16 mouse cellular contexts compared by ENCODE assay signal in the genomic region with DNA sequence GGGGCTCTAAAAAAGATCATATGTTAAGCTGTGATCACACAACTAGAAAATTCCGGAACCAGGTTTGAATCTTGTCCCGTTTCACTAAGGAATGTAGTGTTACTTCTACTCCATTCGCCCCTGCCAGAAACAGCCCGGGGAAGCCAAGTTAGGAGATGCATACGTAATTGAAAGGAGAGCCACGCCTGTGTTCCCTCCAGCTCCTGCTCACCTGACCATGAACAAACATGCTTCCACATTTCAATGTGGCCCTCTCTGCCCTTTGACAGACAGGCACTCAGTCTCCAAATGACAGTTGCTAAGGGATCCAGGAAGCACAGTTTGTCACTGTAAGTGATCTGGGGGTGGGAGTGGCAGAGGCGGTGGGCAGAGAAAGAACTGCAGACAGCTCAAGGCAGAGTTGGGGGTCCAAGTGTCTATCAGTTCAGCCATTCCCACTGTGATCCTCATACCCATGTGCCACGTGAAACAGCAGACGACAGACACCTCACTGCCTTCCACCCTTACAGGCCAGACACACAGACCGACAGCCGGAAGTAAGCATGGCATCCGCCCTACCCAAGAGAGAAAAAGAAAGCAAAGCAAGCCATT. TPM values are rescaled to one million over a fixed set of nuclear protein-coding genes. Genes with fewer than 3 reads are reported as not detected.
DNase-seq lines count a peak whose midpoint lies in the region; ATAC-seq lines count a peak whose summit lies in the region.
"Had no signal": no experiment of that assay in that cellular context is flagged by ENCODE, and none has a peak within 500 bp of the region (broad histone marks: within the 10 kb centered on the region; RNA-seq: fewer than 3 reads in every experiment).

No protein-coding gene starts in this region.

- 69% methylated on average over 12 of the region's 12 CpGs for WGBS in embryonic facial prominence, embryonic 14.5 days
- WGBS in embryonic facial prominence, embryonic 10.5 days, result 83% methylated on average over 12 of the region's 12 CpGs
- 42% methylated on average over 12 of the region's 12 CpGs for whole genome bisulfite sequencing in kidney, embryonic 16.5 days
- 55% methylated on average over 12 of the region's 12 CpGs for WGBS in hindbrain, embryonic 12.5 days
- 67% methylated on average over 12 of the region's 12 CpGs for WGBS in neural tube, embryonic 15.5 days

- no peak for ATAC-seq in embryonic facial prominence, embryonic 14.5 days (ENCODE audit: low read depth)
- peak; percentile 47; the same call in 1 of the 2 replicates for ATAC-seq in kidney, embryonic 16.5 days (ENCODE audit: low FRiP score, low TSS enrichment)
- ATAC-seq in hindbrain, embryonic 12.5 days (ENCODE audit: low FRiP score), result peak; percentile 51; the same call in 1 of the 2 replicates
- 0 out of 2 replicates have a peak, but pooled peaks have one; percentile 15 for ATAC-seq in neural tube, embryonic 15.5 days (ENCODE audit: low FRiP score)
- no peak for ATAC-seq in megakaryocyte progenitor cell, adult 5-6 weeks (replicated peaks; ENCODE audit: poor library complexity)

- H3K36me3 ChIP-seq in embryonic facial prominence, embryonic 14.5 days (ENCODE audit: control insufficient read depth, insufficient read depth, low read length), result no peaks in the 10 kb centered on the region
- H3K36me3 ChIP-seq in embryonic facial prominence, embryonic 10.5 days (replicated peaks), result no peaks in the 10 kb centered on the region
- H3K36me3 ChIP-seq in kidney, embryonic 16.5 days (ENCODE audit: insufficient read depth, low read length), result no peaks in the 10 kb centered on the region
- no peaks in the 10 kb centered on the region for H3K36me3 ChIP-seq in hindbrain, embryonic 12.5 days
- no peaks in the 10 kb centered on the region for H3K36me3 ChIP-seq in neural tube, embryonic 15.5 days

- H3K27me3 ChIP-seq in embryonic facial prominence, embryonic 14.5 days (replicated peaks; ENCODE audit: control insufficient read depth, insufficient read depth, low read length), result no peaks in the 10 kb centered on the region
- peaks cover 20% of the 10 kb centered on the region; the same call in 1 of the 2 replicates for H3K27me3 ChIP-seq in embryonic facial prominence, embryonic 10.5 days (replicated peaks; ENCODE audit: low read depth, poor library complexity, severe bottlenecking)
- no peaks in the 10 kb centered on the region; the same call in 1 of the 2 replicates for H3K27me3 ChIP-seq in kidney, embryonic 16.5 days (ENCODE audit: insufficient read depth, low read length)
- H3K27me3 ChIP-seq in hindbrain, embryonic 12.5 days, result no peaks in the 10 kb centered on the region
- H3K27me3 ChIP-seq in neural tube, embryonic 15.5 days (replicated peaks), result no peaks in the 10 kb centered on the region
- H3K27me3 ChIP-seq: CH12.LX had no signal

- H3K9me3 ChIP-seq in embryonic facial prominence, embryonic 14.5 days (ENCODE audit: control insufficient read depth, low read length), result no peaks in the 10 kb centered on the region
- no peaks in the 10 kb centered on the region for H3K9me3 ChIP-seq in embryonic facial prominence, embryonic 10.5 days
- H3K9me3 ChIP-seq in kidney, embryonic 16.5 days (ENCODE audit: low read length), result no peaks in the 10 kb centered on the region
- H3K9me3 ChIP-seq in hindbrain, embryonic 12.5 days (replicated peaks), result no peaks in the 10 kb centered on the region
- no peaks in the 10 kb centered on the region for H3K9me3 ChIP-seq in neural tube, embryonic 15.5 days (replicated peaks)

- DNase-seq in embryonic facial prominence, embryonic 14.5 days (ENCODE audit: low spot score), result peak; percentile 52
- DNase-seq in embryonic facial prominence, embryonic 10.5 days (ENCODE audit: low spot score), result no peak
- DNase-seq in kidney, postnatal 10 days, result no peak
- DNase-seq in thymus, postnatal 36 days, result no peak
- DNase-seq: embryo, embryonic 11 days; kidney, adult 9 months; layer of hippocampus, adult 9-11 months; thymus, adult 2 months had no signal

- no peak overlapping the region for H3K4me3 ChIP-seq in embryonic facial prominence, embryonic 14.5 days (ENCODE audit: low read depth, low read length)
- H3K4me3 ChIP-seq in embryonic facial prominence, embryonic 10.5 days, result no peak overlapping the region
- no peak overlapping the region for H3K4me3 ChIP-seq in kidney, embryonic 16.5 days (ENCODE audit: low read length)
- H3K4me3 ChIP-seq in hindbrain, embryonic 12.5 days, result no peak overlapping the region
- H3K4me3 ChIP-seq in neural tube, embryonic 15.5 days (replicated peaks), result no peak overlapping the region
- H3K4me3 ChIP-seq: erythroblast, embryonic 14.5 days had no signal

- H3K4me2 ChIP-seq in embryonic facial prominence, embryonic 14.5 days (ENCODE audit: low read depth, low read length), result no peak overlapping the region
- H3K4me2 ChIP-seq in kidney, embryonic 16.5 days (replicated peaks; ENCODE audit: low read depth, low read length), result no peak overlapping the region
- no peak overlapping the region for H3K4me2 ChIP-seq in hindbrain, embryonic 12.5 days (replicated peaks)
- H3K4me2 ChIP-seq in neural tube, embryonic 15.5 days, result no peak overlapping the region
- H3K4me2 ChIP-seq: liver, embryonic 11.5 days had no signal

- H3K9ac ChIP-seq in embryonic facial prominence, embryonic 14.5 days (ENCODE audit: low read depth, low read length), result no peak overlapping the region
- no peak overlapping the region for H3K9ac ChIP-seq in kidney, embryonic 16.5 days (replicated peaks; ENCODE audit: low read length)
- no peak overlapping the region for H3K9ac ChIP-seq in hindbrain, embryonic 12.5 days
- no peak overlapping the region for H3K9ac ChIP-seq in neural tube, embryonic 15.5 days (replicated peaks)

- 0 out of 2 replicates have a peak, but pooled peaks cover 4% of the 10 kb centered on the region for H3K4me1 ChIP-seq in embryonic facial prominence, embryonic 14.5 days (ENCODE audit: control insufficient read depth, insufficient read depth, low read length)
- peaks cover 25% of the 10 kb centered on the region for H3K4me1 ChIP-seq in embryonic facial prominence, embryonic 10.5 days
- H3K4me1 ChIP-seq in kidney, embryonic 16.5 days (ENCODE audit: insufficient read depth, low read length), result peaks cover 23% of the 10 kb centered on the region
- peaks cover 40% of the 10 kb centered on the region for H3K4me1 ChIP-seq in hindbrain, embryonic 12.5 days
- peaks cover 44% of the 10 kb centered on the region for H3K4me1 ChIP-seq in neural tube, embryonic 15.5 days

- H3K27ac ChIP-seq in embryonic facial prominence, embryonic 14.5 days (replicated peaks; ENCODE audit: low read depth, low read length), result no peak overlapping the region
- no peak overlapping the region for H3K27ac ChIP-seq in embryonic facial prominence, embryonic 10.5 days (replicated peaks)
- H3K27ac ChIP-seq in kidney, embryonic 16.5 days (ENCODE audit: low read length), result no peak overlapping the region
- H3K27ac ChIP-seq in hindbrain, embryonic 12.5 days, result 0 out of 2 replicates have a peak overlapping the region, but pooled peaks have one; percentile 14
- no peak overlapping the region for H3K27ac ChIP-seq in neural tube, embryonic 15.5 days (replicated peaks)

RNA-seq across cellular contexts. Expression of a gene that starts 41.8 kb away (rescaled TPM):
- polyA plus RNA-seq in embryonic facial prominence, embryonic 14.5 days (2014; fragmentation: Nextera tagmentation; extraction: Ambion mirVana), result 19.6 and 26.1 TPM in 2 replicates
- polyA plus RNA-seq in embryonic facial prominence, embryonic 10.5 days (2016; fragmentation: Nextera tagmentation; extraction: Ambion mirVana), result 23.4 and 26.5 TPM in 2 replicates
- 10.0 and 12.8 TPM in 2 replicates for polyA plus RNA-seq in kidney, embryonic 16.5 days (2015; fragmentation: Nextera tagmentation; extraction: Ambion mirVana)
- 55.3 and 55.7 TPM in 2 replicates for polyA plus RNA-seq in hindbrain, embryonic 12.5 days (2016; fragmentation: Nextera tagmentation; extraction: Ambion mirVana)
- polyA plus RNA-seq in neural tube, embryonic 15.5 days (2015; fragmentation: Nextera tagmentation; extraction: Ambion mirVana), result 32.3 and 32.7 TPM in 2 replicates
- total RNA-seq in megakaryocyte progenitor cell, adult 5-6 weeks (2015), result not detected in 2 replicates
- not detected in 2 replicates for total RNA-seq in megakaryocyte progenitor cell, adult 5-6 weeks (2017)
- total RNA-seq: monocyte, adult 5-6 weeks had no signal
- polyA plus RNA-seq: erythroblast, embryonic 14.5 days had no signal

Comparison
In these comparisons a context has a peak if more than half of its experiments do, and no peak if none do; other contexts are left out.
1. ATAC-seq: peak in kidney, embryonic 16.5 days (single experiment), hindbrain, embryonic 12.5 days (single experiment) and neural tube, embryonic 15.5 days (single experiment); none in embryonic facial prominence, embryonic 14.5 days (single experiment) and megakaryocyte progenitor cell, adult 5-6 weeks (single experiment).